Mouse (Mus musculus) kidney, adult 2 months (tissue): ENCODE measurements around the gene Daam1.

Experiments used
- CTCF ChIP-seq: fragments of 200-500 bp; conservative IDR thresholded peaks from 2 replicates; pipeline ENCODE4 v1.5.1; 2011; ENCODE audit warnings: low read depth, mild to moderate bottlenecking, control low read depth, low read length, moderate library complexity, mixed read lengths; ENCODE audit not compliant: insufficient read depth, insufficient read length
- POLR2A ChIP-seq: fragments of 200-500 bp; IDR thresholded peaks from one replicate; pipeline ENCODE4 v1.6.1; 2011; ENCODE audit warnings: low read depth, low read length, control low read depth

DNA sequence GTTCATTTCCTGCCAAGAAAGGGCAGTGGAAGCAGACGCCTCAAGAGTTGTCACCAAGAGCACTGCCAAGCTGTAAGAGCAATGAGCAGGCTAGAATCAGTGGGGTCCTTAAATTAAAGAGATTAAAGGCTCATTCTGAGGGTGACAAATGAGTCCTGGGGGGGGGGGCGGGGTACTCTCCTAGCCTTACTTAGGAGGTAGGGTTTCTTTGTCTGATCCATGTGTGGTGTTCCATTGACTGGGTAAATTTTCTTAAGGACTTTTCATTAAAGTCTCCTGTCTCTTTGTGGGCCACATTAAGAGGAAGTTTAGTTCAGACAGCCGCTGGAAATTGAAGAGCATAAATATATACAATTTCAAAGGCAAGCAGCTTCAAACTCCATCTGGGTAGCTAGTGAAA lies 138.1 kb downstream of the Daam1 start:
- TF ChIP-seq POLR2A (no peak), CTCF (no peak)
